Mouse (Mus musculus): ENCODE measurements at regions not wholly inside any gene's neighbourhood (a gene's known extent, or its start where the extent isn't known, plus 50 kb on each side); places are given as distances from the start of the nearest gene placed in this dataset. TPM values are rescaled to one million over a fixed set of nuclear protein-coding genes. Genes with fewer than 3 reads are reported as not detected.

Small RNA genes lying in the stretch of these regions (microRNA-seq; reads per million reads assigned to microRNA genes)
- gene Gm27722 (not detected), gene Mir6388 (not detected)
